Mouse (Mus musculus) C2C12 (cell line): ENCODE measurements around the gene Mkln1. TPM values are rescaled to one million over a fixed set of nuclear protein-coding genes. Genes with fewer than 3 reads are reported as not detected.

Experiments used
- H3K27me3 ChIP-seq: one replicate; pipeline ENCODE4 v1.6.1; 2011; ENCODE audit not compliant: control insufficient read depth, insufficient read depth, insufficient read length
- H3K36me3 ChIP-seq: one replicate; pipeline ENCODE4 v1.6.1; 2011; ENCODE audit not compliant: control insufficient read depth, insufficient read depth
- H3K4me3 ChIP-seq: one replicate; pipeline ENCODE4 v1.5.1; 2011; ENCODE audit warnings: mild to moderate bottlenecking, control low read depth; ENCODE audit not compliant: poor library complexity, insufficient read depth, severe bottlenecking
- H3K79me2 ChIP-seq: one replicate; pipeline ENCODE4 v1.6.1; 2011; ENCODE audit not compliant: control insufficient read depth, insufficient read depth
- H3K79me3 ChIP-seq: one replicate; pipeline ENCODE4 v1.6.1; 2011; ENCODE audit warnings: low read depth, control low read depth
- H3ac ChIP-seq: one replicate; pipeline ENCODE3; 2011; ENCODE audit warnings: low read depth; ENCODE audit not compliant: control insufficient read depth, insufficient read length
- CEBPB ChIP-seq: IDR thresholded peaks from one replicate; pipeline ENCODE4 v1.6.1; 2011; ENCODE audit warnings: low read depth, mild to moderate bottlenecking, control low read depth, moderate library complexity
- CTCF ChIP-seq: IDR thresholded peaks from one replicate; pipeline ENCODE4 v1.5.1; 2011; ENCODE audit not compliant: control insufficient read depth, insufficient read depth, insufficient read length
- FOSL1 ChIP-seq: IDR thresholded peaks from one replicate; pipeline ENCODE4 v1.8.0; 2011; ENCODE audit warnings: mild to moderate bottlenecking, low read length; ENCODE audit not compliant: poor library complexity, insufficient read depth, severe bottlenecking
- MAX ChIP-seq: IDR thresholded peaks from one replicate; pipeline ENCODE4 v1.6.1; 2011; ENCODE audit warnings: mild to moderate bottlenecking, control low read depth
- MYOD1 ChIP-seq: IDR thresholded peaks from one replicate; pipeline ENCODE4 v1.6.1; 2011; ENCODE audit warnings: low read depth; ENCODE audit not compliant: control insufficient read depth, insufficient read length
- MYOG ChIP-seq: IDR thresholded peaks from one replicate; pipeline ENCODE4 v1.6.1; 2011; ENCODE audit not compliant: control insufficient read depth, insufficient read length; ENCODE audit errors: extremely low read depth
- USF1 ChIP-seq: IDR thresholded peaks from one replicate; pipeline ENCODE4 v1.6.1; 2011; ENCODE audit warnings: low read depth, mild to moderate bottlenecking, control low read depth, moderate library complexity
- polyA plus RNA-seq: library from polyadenylated mRNA; unstranded; fragments of >200 nt; fragmentation: generic; extraction: Trizol; gene quantifications from one replicate; pipeline ENCODE4 v1.2.1, GENCODE M21; 2012; ENCODE audit warnings: missing spikeins

Gene Mkln1
- polyA plus RNA-seq, 1 experiment, result 44.9 TPM

- TF ChIP-seq USF1 (no peak), CEBPB (no peak), MYOG (no peak), CTCF (no peak), FOSL1 (no peak), MYOD1 (no peak), MAX (no peak)
- Histone ChIP-seq H3ac (no peak overlapping the region), H3K79me2 (no peaks in the 10 kb centered on the region), H3K79me3 (no peaks in the 10 kb centered on the region), H3K27me3 (no peaks in the 10 kb centered on the region), H3K4me3 (no peak overlapping the region), H3K36me3 (no peaks in the 10 kb centered on the region)
These were observed 15.5 kb upstream of the Mkln1 start for GRCm38 (mm10) chr6:31382989-31383388.

- TF ChIP-seq CEBPB (no peak), MYOG (no peak)
- no peaks in the 10 kb centered on the region for H3K27me3 ChIP-seq
- no peaks in the 10 kb centered on the region for H3K79me2 ChIP-seq
- H3K79me3 ChIP-seq, result no peaks in the 10 kb centered on the region
- H3K4me3 ChIP-seq, result no peak overlapping the region
- H3K36me3 ChIP-seq, result no peaks in the 10 kb centered on the region
- H3ac ChIP-seq, result no peak overlapping the region
These were observed 13.7 kb upstream of the Mkln1 start for GRCm38 (mm10) chr6:31384794-31385193.

DNA sequence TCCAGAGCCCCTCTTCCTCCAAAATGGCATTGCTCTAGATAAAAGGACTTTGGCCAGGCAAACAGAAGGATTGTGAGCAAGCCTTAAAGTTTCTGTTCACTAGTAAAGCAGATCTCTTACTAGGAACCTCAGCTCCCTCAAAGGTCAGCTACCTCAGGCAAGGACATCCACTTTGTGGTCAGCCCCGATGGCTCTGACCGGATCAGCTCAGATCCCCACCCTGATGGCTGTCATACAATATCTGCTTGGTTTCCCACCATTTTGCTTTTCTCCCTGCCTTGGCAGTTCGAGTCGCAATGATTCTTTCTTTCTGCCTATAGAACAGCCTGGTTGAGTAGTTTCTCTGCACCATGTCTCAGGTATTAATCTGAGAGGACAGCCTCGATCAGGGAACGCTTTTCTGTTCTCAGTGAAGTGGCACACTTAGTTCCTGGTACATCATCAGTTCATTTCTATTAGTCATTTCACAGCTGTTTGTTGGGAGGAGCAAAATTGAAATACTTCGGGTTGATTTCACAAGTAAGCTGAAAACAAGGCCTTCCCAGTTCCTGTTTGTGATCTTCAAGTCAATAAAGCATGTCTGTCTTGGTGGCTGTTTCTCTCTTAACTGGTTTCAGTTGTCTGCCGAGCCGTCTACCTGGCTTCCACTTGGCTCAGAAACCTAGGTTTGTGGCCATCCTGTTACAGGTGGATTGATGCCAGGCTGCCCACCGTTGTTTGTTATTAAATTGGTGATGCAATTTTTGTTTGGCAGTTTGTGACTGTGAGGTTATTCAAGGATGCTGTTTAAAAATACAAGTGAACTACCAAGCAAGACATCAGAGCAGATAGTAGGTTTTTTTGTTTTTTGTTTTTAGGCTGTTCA is 13.0 kb upstream of the Mkln1 start:
- Histone ChIP-seq H3K79me2 (no peaks in the 10 kb centered on the region), H3ac (no peak overlapping the region)

DNA sequence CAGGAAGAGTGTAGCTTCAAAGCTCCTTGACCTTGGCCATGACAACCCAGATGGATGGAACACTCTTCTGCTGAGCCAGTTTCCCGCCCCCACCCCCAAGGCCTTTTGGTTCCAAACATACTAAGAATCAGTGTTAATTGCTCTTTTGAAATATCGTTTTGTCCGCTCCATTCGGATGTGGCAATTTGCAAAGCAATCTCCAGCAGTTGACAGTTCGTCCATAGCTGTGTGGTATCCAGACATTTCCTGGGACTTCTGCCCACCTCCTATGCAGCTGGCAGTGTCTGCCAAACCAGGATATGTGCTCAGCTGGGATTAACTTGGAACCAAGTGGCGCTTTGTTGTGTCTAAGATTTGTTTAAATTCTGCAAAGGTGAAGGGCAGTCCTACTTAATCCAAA is 8.8 kb upstream of the Mkln1 start:
- H3ac ChIP-seq, result no peak overlapping the region
- no peaks in the 10 kb centered on the region for H3K27me3 ChIP-seq
- TF ChIP-seq MYOG, result no peak
- TF ChIP-seq MAX, result no peak
- TF ChIP-seq USF1, result no peak
- no peak for TF ChIP-seq FOSL1
- TF ChIP-seq CEBPB, result no peak
- TF ChIP-seq CTCF, result no peak
- no peak for TF ChIP-seq MYOD1
- no peak overlapping the region for H3K4me3 ChIP-seq
- no peaks in the 10 kb centered on the region for H3K36me3 ChIP-seq
- no peaks in the 10 kb centered on the region for H3K79me3 ChIP-seq
- no peaks in the 10 kb centered on the region for H3K79me2 ChIP-seq

More for the DNA sequence above, 13.0 kb upstream of the Mkln1 start:
- H3K4me3 ChIP-seq, result no peak overlapping the region
- TF ChIP-seq MYOG, result no peak
- no peak for TF ChIP-seq CEBPB
- no peak for TF ChIP-seq MAX
- no peak for TF ChIP-seq CTCF
- no peak for TF ChIP-seq USF1
- no peak for TF ChIP-seq FOSL1
- no peak for TF ChIP-seq MYOD1
- H3K79me3 ChIP-seq, result no peaks in the 10 kb centered on the region
- H3K36me3 ChIP-seq, result no peaks in the 10 kb centered on the region
- no peaks in the 10 kb centered on the region for H3K27me3 ChIP-seq

- H3K27me3 ChIP-seq, result no peaks in the 10 kb centered on the region
- H3K79me2 ChIP-seq, result no peaks in the 10 kb centered on the region
- H3K4me3 ChIP-seq, result no peak overlapping the region
- no peaks in the 10 kb centered on the region for H3K79me3 ChIP-seq
- no peak for TF ChIP-seq FOSL1
- H3ac ChIP-seq, result no peak overlapping the region
- no peaks in the 10 kb centered on the region for H3K36me3 ChIP-seq
These were observed 8.1 kb upstream of the Mkln1 start for GRCm38 (mm10) chr6:31390243-31390981.
